Mouse (Mus musculus) liver, adult 2 months (tissue): ENCODE data around the gene Ppp1r14d. TPM values are rescaled to one million over a fixed set of nuclear protein-coding genes. Genes with fewer than 3 reads are reported as not detected.

Experiments used
- DNase-seq: peaks from one replicate; pipeline ENCODE4 v3.0.0-alpha.2; 2011; ENCODE audit warnings: low read depth, low spot score; ENCODE audit errors: extremely low read depth
- H3K27ac ChIP-seq: fragments of 200-500 bp; replicated peaks from 2 replicates; pipeline ENCODE4 v1.5.1; 2012; ENCODE audit warnings: low read depth, mild to moderate bottlenecking, control low read depth, inconsistent platforms, low read length; ENCODE audit not compliant: insufficient read depth
- H3K27me3 ChIP-seq: fragments of 200-500 bp; 2 replicates; pipeline ENCODE4 v1.6.1; 2012; ENCODE audit warnings: mild to moderate bottlenecking, moderate library complexity, low read length, inconsistent platforms; ENCODE audit not compliant: control insufficient read depth, insufficient read depth
- H3K36me3 ChIP-seq: fragments of 200-500 bp; 2 replicates; pipeline ENCODE4 v1.6.1; 2012; ENCODE audit warnings: low read length, inconsistent platforms; ENCODE audit not compliant: control insufficient read depth, insufficient read depth
- H3K4me1 ChIP-seq: fragments of 200-500 bp; 2 replicates; pipeline ENCODE4 v1.6.1; 2011; ENCODE audit warnings: low read length; ENCODE audit not compliant: control insufficient read depth, insufficient read depth
- H3K4me3 ChIP-seq: fragments of 200-500 bp; 2 replicates; pipeline ENCODE4 v1.5.1; 2011; ENCODE audit warnings: low read depth, mild to moderate bottlenecking, control low read depth, low read length, moderate library complexity; ENCODE audit not compliant: insufficient read depth
- H3K79me2 ChIP-seq: fragments of 200-500 bp; 2 replicates; pipeline ENCODE4 v1.6.1; 2012; ENCODE audit warnings: inconsistent platforms, mild to moderate bottlenecking, low read length, moderate library complexity; ENCODE audit not compliant: control insufficient read depth, insufficient read depth
- H3K9ac ChIP-seq: fragments of 200-500 bp; 2 replicates; pipeline ENCODE4 v1.6.1; 2012; ENCODE audit warnings: low read depth, mild to moderate bottlenecking, control low read depth, inconsistent platforms, low read length
- CTCF ChIP-seq: fragments of 200-500 bp; IDR thresholded peaks from 2 replicates; pipeline ENCODE4 v1.5.1; 2011; ENCODE audit warnings: low read depth, low read length, control low read depth
- POLR2A ChIP-seq: fragments of 200-500 bp; IDR thresholded peaks from 2 replicates; pipeline ENCODE4 v1.6.1; 2011; ENCODE audit warnings: low read length, control low read depth; ENCODE audit not compliant: insufficient read depth; ENCODE audit errors: extremely low read depth
- WGBS: fragments of 180-500 bp; shearing (Covaris S2); methylation state at CpG from one replicate; pipeline ENCODE4 v1.1.7; 2018; 5-methylcytosine and 5-hydroxymethylcytosine counted together
- polyA plus RNA-seq: library from polyadenylated mRNA; depleted of rRNA; stranded (reverse); fragments of >200 nt; gene quantifications from 2 replicates; pipeline ENCODE4 v1.2.3, GENCODE M21; 2012; rRNA removed
- total RNA-seq: library from RNA; depleted of rRNA; stranded (reverse); fragments of >200 nt; gene quantifications from 2 replicates; pipeline ENCODE4 v1.2.3, GENCODE M21; 2014; rRNA removed

The Ppp1r14d gene
- not detected in 2 replicates for total RNA-seq
- 0.11 TPM in 1 of 2 replicates, not detected in the other for polyA plus RNA-seq

- Histone ChIP-seq H3K27ac (no peak within 1 kb of the TSS), H3K4me1 (no peaks in the 10 kb centered on the region), H3K27me3 (no peaks in the 10 kb centered on the region), H3K79me2 (no peaks in the 10 kb centered on the region), H3K36me3 (no peaks in the 10 kb centered on the region), H3K9ac (no peak within 1 kb of the TSS), H3K4me3 (no peak within 1 kb of the TSS)
- no peak for TF ChIP-seq CTCF
- TF ChIP-seq POLR2A: no peak
- no peak for DNase-seq
- WGBS: 65% methylated on average over 6 of the region's 6 CpGs
These were observed at the start of gene Ppp1r14d for GRCm38 (mm10) chr2:119229775-119230704. TSS of gene Ppp1r14d (minus strand) at chr2:119229906.

GRCm38 (mm10) chr2:119277810-119278209, 48.1 kb upstream of the Ppp1r14d start:
- WGBS: 93% methylated on average over 23 of the region's 23 CpGs
- no peak overlapping the region for H3K4me3 ChIP-seq
- H3K79me2 ChIP-seq: no peaks in the 10 kb centered on the region
- TF ChIP-seq POLR2A (no peak), CTCF (no peak)
- no peaks in the 10 kb centered on the region for H3K27me3 ChIP-seq
- H3K36me3 ChIP-seq: no peaks in the 10 kb centered on the region
- H3K4me1 ChIP-seq: no peaks in the 10 kb centered on the region
- no peak overlapping the region for H3K9ac ChIP-seq
- no peak overlapping the region for H3K27ac ChIP-seq
- DNase-seq: no peak

GRCm38 (mm10) chr2:119276926-119277325, 47.2 kb upstream of the Ppp1r14d start:
- no peaks in the 10 kb centered on the region for H3K79me2 ChIP-seq
- TF ChIP-seq POLR2A: no peak
- TF ChIP-seq CTCF: no peak
- no peaks in the 10 kb centered on the region for H3K27me3 ChIP-seq
- H3K4me3 ChIP-seq: no peak overlapping the region
- no peak for DNase-seq
- WGBS: 85% methylated on average over 7 of the region's 7 CpGs
- no peaks in the 10 kb centered on the region for H3K36me3 ChIP-seq
- no peak overlapping the region for H3K27ac ChIP-seq
- no peaks in the 10 kb centered on the region for H3K4me1 ChIP-seq
- no peak overlapping the region for H3K9ac ChIP-seq

GRCm38 (mm10) chr2:119274126-119274525, 44.4 kb upstream of the Ppp1r14d start:
- no peaks in the 10 kb centered on the region for H3K36me3 ChIP-seq
- H3K27me3 ChIP-seq: peaks cover 5% of the 10 kb centered on the region; the same call in 1 of the 2 replicates
- no peak for DNase-seq
- H3K4me1 ChIP-seq: peaks cover 2% of the 10 kb centered on the region; the same call in 1 of the 2 replicates
- H3K79me2 ChIP-seq: no peaks in the 10 kb centered on the region
- WGBS: 89% methylated on average over 1 of the region's 1 CpGs
- no peak overlapping the region for H3K27ac ChIP-seq
- TF ChIP-seq CTCF (no peak), POLR2A (no peak)
- no peak overlapping the region for H3K9ac ChIP-seq
- no peak overlapping the region for H3K4me3 ChIP-seq

- Histone ChIP-seq H3K27ac (no peak within 1 kb of the TSS), H3K4me3 (peak within 1 kb of the TSS; percentile 49; the same call in 1 of the 2 replicates), H3K79me2 (no peaks in the 10 kb centered on the region), H3K36me3 (no peaks in the 10 kb centered on the region), H3K9ac (peak within 1 kb of the TSS; percentile 47; the same call in 1 of the 2 replicates), H3K4me1 (peaks cover 2% of the 10 kb centered on the region; the same call in 1 of the 2 replicates), H3K27me3 (peaks cover 5% of the 10 kb centered on the region; the same call in 1 of the 2 replicates)
- TF ChIP-seq POLR2A (no peak), CTCF (no peak)
- 3% methylated on average over 49 of the region's 49 CpGs for WGBS
- DNase-seq: no peak
These were observed 41.1 kb upstream of the Ppp1r14d start, which contains the start of gene Rhov for GRCm38 (mm10) chr2:119270643-119271331. TSS of gene Rhov (minus strand) at chr2:119271272.
